Mouse (Mus musculus): ENCODE data around the gene Rnf224.
"Not testable (repeated sequence)": the region's sequence is repeated elsewhere in the genome, so short reads cannot be mapped to it uniquely, and the experiment has no call there.

Rnf224 gene

DNA sequence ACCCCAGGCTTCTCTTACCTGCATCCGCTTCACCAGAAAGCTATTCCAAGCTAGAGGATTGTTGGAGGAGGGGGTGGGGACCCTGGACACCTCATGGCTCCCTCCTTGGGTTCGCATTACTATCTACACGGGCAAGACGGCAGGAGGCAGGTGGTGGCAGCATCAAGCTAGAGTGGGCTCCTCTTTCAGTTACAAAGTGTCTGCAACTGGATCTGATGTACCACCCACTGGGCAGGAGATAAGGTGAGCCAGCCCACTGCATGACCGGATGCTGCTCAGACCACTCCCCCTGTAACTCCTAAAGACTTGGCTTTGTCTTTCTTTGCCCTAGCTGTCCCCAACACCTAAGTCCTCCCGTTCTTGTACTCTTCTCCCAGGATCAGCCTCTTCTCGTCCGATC is at the start of gene Rnf224:
Gene Rnf224, minus strand, starts transcription at position 174 of the 400 bp plus-strand sequence.
- no peak for DNase-seq (ENCODE audit: low spot score in 2 of 2)

DNA sequence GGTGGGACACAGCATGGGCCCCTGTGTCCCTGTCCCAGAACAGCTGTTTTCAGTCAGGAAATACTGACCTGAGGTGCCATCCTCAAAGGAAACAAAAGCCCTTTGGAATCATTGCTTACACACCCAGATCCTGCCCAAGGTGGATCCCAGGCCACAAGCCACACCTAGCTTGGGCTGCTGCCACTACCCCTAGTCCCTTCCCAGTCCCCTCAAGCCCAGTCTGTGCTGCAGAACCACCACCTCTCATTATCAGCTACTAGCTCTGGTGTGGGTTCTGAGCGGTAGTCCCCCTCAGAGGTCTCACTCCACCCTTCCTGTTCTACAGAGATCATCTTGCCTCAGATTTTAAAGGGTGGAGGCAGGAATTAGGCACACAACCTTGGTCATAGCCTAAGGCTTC is 49.7 kb upstream of the Rnf224 start:
- DNase-seq (ENCODE audit: low spot score in 2 of 2) = no peak

DNA sequence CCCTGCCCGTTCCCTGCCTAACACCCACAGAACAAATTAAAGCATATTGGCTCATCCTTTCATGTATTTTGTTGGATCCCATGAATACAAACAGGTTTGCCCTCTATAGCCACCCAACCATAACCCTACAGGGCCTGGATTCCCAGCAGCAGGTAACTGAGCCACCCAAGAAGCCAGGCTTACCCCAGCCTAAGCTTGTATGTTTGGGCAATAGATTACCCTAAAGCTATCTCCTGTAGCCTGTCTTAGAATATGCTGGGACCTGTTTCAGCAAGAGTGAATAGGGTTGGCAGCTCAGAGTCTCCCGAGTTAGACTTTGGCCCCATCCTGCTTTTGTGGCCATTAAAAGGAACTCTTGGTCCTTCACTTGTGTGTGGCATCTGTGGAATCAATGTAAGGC is 49.0 kb upstream of the Rnf224 start:
- DNase-seq (ENCODE audit: low spot score in 2 of 2) = no peak

DNA sequence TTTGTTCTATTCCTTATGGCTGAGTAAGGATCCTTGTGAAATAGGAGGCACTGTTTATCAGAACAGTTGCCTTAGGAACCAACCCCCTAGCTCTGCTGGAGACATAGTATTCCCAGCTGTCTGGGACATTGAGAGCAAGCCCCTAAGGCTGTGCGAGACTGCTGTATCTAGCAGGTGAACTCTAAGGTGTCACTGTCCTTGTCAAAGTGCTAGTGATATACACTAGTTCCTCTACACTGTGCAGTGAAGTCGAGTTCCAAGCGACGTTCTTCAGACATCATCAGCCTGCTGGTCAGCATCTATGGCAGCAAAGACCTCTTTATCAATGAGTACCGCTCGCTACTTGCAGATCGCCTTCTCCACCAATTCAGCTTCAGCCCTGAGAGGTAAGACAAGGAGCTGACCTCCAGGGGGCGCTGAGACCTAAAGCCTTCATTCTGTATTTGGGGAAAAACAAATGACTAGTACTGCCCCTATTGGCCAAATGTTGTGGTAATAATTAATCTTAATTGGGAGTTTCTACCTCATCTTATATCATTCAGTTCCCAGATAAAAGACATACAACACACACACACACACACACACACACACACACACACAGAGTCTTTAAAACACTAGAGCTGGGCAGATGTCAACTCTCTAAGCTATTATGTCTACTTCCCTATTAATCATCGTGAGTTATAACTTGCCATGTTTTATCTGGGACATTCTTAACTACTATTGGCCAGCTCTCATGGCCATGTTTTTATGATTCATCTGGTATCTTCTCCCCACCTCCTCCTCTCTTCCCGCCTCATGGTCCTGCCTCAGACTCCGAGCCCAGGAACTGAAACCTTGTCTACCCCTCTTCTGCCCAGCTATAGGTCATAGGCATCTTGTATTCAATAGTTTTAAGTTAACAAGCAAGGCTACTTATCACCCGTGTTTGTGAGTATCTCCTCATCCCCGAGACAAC is 42.6 kb upstream of the Rnf224 start:
- DNase-seq (ENCODE audit: low spot score in 2 of 2) = peak; percentile 72 to 86

DNA sequence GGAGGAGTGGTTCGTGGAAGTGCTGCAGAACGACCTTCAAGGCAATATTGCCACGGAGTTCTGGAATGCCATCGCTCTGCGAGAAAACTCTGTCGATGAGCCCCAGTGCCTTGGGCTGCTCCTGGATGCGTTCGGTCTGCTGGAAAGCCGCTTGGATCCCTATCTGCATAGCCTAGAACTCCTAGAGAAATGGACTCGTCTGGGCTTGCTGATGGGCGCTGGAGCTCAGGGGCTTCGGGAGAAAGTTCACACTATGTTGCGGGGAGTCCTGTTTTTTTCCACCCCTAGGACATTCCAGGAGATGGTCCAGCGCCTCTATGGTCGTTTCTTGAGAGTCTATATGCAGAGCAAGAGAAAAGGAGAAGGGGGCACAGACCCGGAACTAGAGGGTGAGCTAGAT is 36.4 kb upstream of the Rnf224 start:
- no peak for DNase-seq (ENCODE audit: low spot score in 2 of 2)

DNA sequence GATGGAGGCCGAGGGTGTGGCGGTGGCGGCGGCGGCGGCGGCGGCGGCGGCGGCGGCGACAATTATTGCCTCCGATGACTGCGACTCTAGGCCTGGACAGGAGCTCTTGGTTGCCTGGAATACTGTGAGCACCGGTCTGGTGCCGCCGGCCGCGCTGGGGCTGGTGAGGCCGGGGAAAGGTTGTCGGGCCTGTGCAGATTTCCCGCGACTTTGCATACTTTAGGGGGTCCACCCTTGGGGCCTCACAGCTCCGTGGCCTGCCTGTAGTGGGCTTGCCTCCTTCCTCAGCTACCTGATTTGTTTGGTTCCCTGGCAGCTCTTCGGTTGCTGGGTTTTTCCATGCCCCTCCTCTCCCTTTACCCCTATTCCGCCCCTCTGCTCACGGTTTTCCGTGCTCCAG is 35.9 kb upstream of the Rnf224 start:
- DNase-seq (ENCODE audit: low spot score in 2 of 2) = peak in 1 of 2 experiments; percentile 37

DNA sequence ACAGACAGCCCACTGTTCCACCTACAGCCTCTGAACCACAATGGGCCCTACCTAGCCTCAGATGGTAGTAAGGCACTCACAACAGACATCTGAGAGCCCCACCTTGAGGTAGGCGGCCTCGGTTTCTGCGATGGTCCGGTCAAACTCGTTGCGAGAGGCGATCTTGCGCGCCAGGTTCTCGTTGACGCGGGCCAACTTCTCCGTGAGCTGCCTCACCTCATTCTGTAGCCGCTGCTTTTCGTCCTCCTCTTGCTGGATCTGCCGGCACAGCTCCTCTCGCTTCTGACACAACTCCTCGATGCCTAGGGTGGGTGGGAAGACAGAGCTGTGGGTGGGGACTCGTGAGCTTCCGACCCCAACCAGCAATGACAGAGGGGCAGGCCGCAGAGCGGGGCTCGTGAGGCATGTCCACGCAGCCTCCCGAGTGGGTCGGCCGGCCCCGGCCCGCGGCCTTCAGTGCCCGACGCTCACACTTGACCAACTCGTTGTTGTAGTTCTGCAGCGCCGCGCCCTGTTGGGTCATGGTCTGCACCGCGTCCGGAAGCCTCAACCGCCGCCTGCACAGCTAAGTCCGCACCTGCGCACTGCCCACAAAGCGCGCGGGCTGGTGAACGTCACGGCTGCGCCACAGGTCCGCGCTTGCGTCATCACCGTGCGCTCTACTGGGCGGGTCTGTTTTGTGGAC is 35.4 kb upstream of the Rnf224 start, which contains the start of the genes Ssna1 and Anapc2:
Gene Ssna1, minus strand, starts transcription at position 612 of the 685 bp plus-strand sequence.
Gene Anapc2, plus strand, starts transcription at position 652 of the 685 bp plus-strand sequence.
- peak; percentile 98 to 99 for DNase-seq (ENCODE audit: low spot score in 2 of 2)

DNA sequence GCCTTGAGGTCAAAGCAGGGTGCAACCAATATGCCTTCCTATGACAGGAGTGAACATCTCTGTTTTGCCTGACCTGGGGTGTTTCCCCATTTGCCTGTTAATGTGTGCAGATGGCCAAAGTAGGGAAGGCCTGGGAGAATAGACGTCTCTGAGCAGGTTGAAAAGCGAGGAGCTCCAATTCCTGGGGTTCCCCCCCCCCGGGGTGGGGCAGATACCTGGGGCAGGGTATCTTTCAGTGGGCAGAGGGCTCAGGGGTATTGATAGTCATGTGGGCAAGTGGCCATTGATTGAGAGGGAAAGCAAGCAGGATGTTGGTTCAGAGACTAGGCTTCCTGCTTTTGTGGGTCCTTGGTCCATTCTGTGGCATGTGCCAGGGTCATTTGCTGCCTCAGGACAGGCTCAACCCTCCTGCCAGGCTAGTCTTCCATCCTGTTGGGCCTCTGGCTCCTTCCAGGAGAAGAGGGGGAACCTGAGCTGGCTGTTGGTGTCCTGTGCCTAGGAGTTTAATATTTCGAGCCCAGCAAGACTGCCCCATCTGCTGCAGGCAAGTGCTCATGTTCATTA is 31.2 kb upstream of the Rnf224 start:
- DNase-seq (ENCODE audit: low spot score in 2 of 2) = no peak

DNA sequence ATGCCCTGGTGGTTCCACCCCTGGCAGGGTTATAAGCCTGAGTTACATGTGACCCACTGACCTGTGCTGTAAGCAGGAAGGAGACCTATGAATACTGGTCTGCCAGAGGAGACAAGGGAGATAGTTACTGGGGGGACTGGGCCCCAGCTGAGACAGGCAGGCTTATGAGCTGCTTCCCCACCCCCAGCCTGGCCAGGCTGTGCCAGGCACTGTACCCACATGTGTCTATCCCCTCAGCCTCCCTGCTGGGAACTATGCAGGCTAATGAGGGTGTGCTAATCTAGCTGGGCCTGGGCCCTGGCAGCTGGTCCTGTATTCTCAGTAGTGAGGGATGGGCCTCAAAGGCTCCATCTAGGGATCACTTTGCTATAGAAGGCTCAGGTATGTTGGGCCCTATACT is 30.7 kb upstream of the Rnf224 start:
- DNase-seq (ENCODE audit: low spot score in 2 of 2) = no peak

DNA sequence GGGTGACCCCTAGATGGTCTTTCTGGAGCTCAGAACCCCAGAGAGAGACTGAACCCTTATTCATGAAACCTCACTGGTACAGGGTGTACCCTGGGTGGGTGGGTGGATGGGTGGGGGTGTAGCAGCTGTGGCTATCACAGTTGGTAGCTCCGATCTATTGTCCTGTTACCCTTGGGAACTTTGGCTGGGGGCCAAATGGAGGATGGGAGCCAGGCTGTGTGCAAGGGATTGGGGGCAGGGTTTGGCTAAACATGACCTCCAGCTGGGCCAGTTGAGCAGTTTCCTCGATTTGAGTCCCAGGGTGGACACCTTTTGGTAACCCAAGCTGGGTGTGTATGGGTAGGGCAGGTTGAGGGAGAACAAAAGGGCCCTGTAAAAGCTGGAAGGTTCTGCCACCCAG is 30.1 kb upstream of the Rnf224 start:
- peak in 1 of 2 experiments; percentile 60 for DNase-seq (ENCODE audit: low spot score in 2 of 2)

DNA sequence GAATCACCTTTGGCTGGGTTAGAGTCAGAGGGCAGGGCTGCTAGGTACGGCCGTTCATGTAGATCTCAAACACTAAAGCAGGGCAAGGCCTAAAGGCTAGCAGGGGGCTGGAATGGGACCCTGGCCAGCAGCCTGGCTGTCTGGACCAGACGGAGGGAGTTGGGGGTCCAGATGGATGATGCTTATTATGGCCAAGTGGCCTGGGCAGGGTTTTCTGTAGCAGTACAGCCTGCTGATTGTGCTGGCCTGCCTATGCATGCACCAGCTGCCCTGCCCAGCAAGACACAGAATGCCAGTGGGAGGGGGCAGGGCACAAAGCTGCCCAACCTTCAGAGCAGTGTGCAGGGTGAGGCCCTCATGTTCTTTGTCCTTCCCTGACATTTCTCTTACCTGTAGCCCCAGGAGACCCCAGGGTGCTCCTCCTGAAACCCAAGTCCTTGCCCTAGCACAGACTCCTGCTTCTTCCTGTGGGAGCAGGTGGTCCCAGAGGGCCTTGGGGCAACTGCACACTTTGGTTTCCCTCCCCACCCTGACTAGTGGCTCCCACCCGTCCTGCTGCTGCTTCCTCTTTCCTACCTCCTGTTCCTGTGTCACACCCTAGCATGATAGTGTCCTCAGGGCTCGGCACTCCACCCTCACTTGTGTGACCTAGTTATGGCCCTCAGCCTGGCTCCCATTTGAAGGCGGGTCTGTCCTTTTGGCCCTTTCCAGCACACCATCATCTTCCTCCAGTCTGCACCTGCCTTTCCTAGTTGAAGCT is 29.5 kb upstream of the Rnf224 start:
- DNase-seq (ENCODE audit: low spot score in 2 of 2) = no peak

DNA sequence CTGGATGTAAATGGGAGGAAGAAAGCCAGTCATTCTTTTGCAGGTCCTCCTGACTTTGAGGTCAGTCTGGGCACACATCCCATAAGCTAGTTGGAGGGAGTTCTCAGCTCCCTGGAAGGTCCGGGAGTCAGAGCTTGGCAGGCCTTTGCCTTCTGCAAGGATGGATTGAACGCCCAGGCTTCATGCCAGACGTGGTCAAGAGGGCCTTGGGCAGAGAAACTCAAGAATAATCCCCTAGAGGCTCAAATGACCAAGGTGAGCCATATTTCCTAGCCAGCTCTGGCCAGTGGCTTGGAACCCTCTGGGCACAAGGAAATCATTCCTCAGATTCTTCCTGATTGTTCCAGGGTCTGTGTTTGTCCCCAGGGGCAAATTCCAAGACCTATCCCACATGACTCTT is 28.3 kb upstream of the Rnf224 start:
- DNase-seq (ENCODE audit: low spot score in 2 of 2) = no peak

DNA sequence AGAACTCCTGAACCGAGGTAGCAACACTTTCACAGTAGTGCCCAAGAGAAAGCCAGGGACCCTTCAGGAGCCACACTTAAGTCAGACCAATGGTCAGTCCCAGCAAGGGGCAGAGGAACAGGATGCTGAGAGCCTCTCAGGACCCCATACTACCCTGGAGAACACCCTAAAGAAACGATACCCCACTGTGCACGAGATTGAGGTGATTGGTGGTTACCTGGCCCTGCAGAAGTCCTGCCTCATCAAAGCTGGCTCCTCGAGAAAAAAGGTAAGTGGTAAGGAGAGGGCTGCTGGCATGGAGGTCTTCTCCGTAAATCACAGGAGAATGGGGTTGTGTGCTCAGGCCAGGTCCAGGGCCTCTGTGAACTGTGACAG is 27.7 kb upstream of the Rnf224 start:
- DNase-seq (ENCODE audit: low spot score in 2 of 2) = no peak

DNA sequence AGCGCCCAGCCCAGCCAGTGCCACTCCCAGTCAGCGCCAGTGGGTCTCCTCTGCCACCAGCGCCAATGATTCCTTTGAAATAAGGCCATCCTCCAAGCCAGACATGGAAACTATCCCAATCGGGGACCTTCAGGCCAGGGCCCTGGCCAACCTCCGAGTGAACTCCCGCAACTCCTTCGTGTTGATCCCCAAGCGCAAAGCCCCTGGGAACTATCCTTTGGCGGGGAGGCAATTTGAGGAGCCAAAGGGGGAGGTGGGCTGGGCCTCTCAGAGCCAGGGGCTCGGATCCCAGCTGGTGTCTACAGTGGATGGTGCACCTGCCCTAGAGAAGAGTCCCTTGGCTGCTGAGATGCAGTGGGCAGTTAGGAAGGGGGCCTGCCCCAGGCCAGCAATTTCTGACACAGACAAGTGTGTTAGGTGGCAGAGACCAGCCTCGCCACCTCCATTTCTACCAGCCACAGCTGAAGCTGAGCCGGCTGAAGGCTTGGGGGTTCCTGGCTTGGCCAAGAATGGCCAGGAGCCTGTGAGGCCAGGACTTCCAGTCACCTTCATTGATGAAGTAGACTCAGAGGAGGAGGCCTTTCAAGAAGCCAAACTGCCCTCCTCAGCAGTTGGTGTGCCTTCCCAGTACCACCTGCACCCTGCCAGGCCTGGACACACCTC is 27.2 kb upstream of the Rnf224 start:
- DNase-seq (ENCODE audit: low spot score in 2 of 2) = peak in 1 of 2 experiments; percentile 28

DNA sequence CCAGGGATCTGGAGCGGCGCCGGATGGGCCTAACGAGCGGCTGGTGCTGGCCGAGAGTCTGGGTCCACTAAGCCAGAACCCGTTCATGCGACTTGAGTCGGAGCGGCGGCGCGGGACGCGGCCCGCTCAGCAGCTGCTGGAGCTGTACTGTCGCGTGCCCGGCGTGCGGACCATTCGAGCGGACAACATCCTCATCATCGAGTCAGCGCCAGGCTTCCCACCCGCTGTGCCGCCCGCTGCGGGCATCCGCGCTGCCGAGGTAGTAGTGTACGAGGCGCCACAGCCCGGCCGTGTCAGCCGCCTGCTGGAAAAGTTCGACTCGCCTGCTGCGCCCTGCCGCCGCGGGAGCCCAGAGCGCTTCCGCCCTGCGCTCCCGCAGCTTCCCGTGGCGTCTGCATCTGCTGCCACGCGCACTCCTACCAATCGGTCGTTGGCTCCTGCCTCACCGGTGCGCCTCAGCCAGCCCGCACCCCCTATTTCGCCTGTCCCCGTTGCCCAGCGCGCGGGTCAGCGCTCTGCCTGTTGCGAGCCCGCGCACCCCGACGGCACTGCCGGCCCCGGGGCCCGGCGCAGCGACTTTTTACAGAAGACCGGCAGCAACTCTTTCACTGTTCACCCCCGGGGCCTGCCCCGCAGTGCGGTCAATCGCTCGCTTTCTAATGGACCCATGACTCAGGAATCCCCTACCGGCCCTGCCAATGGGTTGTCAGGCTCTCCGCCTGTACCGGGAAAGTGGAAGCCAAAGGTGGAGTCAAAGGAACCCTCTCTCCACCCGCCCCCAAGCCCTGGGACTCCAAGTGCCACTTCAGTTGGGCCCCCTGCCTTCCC is 26.4 kb upstream of the Rnf224 start:
- DNase-seq (ENCODE audit: low spot score in 2 of 2) = peak; percentile 58 to 65

DNA sequence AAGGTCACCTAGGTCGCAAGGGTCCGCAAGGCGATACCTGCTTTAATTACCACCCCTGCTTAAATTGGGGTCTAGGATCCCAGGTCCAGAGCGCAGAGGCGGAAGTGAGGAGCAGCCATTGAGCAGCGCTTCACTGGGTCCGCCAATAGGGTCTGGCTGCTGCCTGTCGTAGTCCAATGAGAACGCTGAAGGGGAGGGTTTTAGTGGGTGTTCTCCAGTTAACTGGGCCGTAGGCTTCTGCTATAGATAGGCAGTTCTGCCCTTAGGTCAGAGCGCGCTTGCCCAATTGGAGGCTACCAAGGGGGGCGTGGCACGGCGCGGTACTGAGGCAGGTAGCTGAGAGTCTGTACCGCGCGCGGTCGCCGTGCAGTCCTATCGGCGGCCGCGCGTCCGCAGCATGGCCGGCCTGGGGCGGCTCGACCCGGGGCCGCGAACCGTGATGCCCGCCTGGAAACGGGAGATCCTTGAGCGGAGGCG is 25.7 kb upstream of the Rnf224 start, which contains the start of gene Tprn:
Gene Tprn, plus strand, starts transcription at position 328 of the 477 bp plus-strand sequence.
- peak; percentile 96 to 99 for DNase-seq (ENCODE audit: low spot score in 2 of 2)

DNA sequence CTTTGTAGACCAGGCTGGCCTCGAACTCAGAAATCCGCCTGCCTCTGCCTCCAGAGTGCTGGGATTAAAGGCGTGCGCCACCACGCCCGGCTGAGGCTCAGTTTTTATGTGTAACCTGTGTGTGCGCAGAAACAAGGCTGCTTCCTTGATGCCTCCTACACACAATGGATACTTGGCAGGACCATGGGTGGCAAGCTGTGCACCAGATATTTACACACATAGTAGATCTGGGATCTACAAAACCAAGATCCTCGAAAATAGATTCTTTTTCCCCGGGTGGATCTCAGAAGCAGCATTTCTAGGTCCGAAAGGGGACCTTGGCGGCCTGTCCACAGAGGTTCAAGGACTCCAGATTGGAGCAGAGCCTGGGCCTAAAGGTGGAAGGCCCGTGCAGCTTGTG is 25.3 kb upstream of the Rnf224 start:
- no peak for DNase-seq (ENCODE audit: low spot score in 2 of 2)

DNA sequence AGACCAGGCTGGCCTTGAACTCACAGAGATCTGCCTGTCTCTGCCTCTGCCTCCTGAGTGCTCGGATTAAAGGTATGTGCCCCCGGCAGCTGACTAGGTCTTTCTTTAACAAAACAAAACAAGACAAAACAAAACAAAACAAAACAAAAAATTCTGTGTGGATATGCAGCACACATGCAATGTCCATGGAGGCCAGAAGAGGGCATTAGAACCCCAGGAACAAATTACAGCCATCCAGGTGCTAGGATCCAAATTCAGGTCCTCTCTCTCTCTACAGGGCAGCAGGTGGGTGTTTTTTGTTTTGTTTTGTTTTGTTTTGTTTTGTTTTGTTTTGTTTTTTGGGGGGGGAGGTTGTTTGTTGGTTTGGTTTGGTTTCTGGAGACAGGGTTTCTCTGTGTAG is 22.3 kb upstream of the Rnf224 start:
- no peak for DNase-seq (ENCODE audit: low spot score in 2 of 2)

DNA sequence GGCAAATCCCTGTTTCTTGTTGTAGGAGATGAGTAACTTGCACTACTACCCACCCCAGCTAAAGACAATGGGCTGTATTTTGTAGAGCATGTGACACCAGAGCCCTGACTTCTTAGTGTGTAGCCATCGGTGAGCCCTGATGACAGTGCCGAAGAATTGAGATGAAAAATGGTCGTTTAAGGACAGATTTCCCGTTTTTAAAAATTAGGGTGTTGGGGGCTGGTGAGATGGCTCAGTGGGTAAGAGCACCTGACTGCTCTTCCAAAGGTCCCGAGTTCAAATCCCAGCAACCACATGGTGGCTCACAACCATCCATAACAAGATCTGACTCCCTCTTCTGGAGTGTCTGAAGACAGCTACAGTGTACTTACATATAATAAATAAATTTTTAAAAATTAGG is 20.7 kb upstream of the Rnf224 start:
- DNase-seq (ENCODE audit: low spot score in 2 of 2) = not testable (repeated sequence)
